Mouse (Mus musculus) mouse trophoblast stem cell (cell line): ENCODE measurements at regions not wholly inside any gene's neighbourhood (a gene's known extent, or its start where the extent isn't known, plus 50 kb on each side); places are given as distances from the start of the nearest gene placed in this dataset.

Experiments
- in situ Hi-C, 2 experiments: fragments of 300-500 bp; cut with MseI, MboI; formaldehyde crosslinking; loops; 2 replicates in 1 of 2; 3 replicates in 1 of 2; pipeline ENCODE4 v1.15.1; 2025

- in situ Hi-C loops, result no loop called here
Observed at GRCm38 (mm10) chr3:102386091-102386490, 83.6 kb upstream of the Ngf start.

- in situ Hi-C loops, result no loop called here
Observed at GRCm38 (mm10) chr3:102384596-102384995, 85.1 kb upstream of the Ngf start.

GRCm38 (mm10) chr3:102383671-102384070 is 86.0 kb upstream of the Ngf start:
- in situ Hi-C loops, result no loop called here

- in situ Hi-C loops, result no loop called here
Observed at GRCm38 (mm10) chr3:102381683-102382082, 88.0 kb upstream of the Ngf start.

- in situ Hi-C loops, result no loop called here
Observed at GRCm38 (mm10) chr3:102374381-102375060, 95.2 kb upstream of the Ngf start.

- in situ Hi-C loops, result no loop called here
Observed at GRCm38 (mm10) chr3:102372205-102372899, 97.4 kb upstream of the Ngf start.

GRCm38 (mm10) chr3:102366188-102366587 is 103.5 kb upstream of the Ngf start:
- in situ Hi-C loops, result no loop called here

- in situ Hi-C loops, result no loop called here
Observed at GRCm38 (mm10) chr3:102364326-102364935, 105.3 kb upstream of the Ngf start.

- in situ Hi-C loops, result no loop called here
Observed at GRCm38 (mm10) chr3:102360732-102361280, 108.9 kb upstream of the Ngf start.

GRCm38 (mm10) chr3:102358801-102359200 is 110.9 kb upstream of the Ngf start:
- in situ Hi-C loops, result no loop called here

- in situ Hi-C loops, result no loop called here
Observed at GRCm38 (mm10) chr3:102357062-102357610, 112.6 kb upstream of the Ngf start.

- in situ Hi-C loops, result no loop called here
Observed at GRCm38 (mm10) chr3:102355352-102355751, 114.4 kb upstream of the Ngf start.

- in situ Hi-C loops, result no loop called here
Observed at GRCm38 (mm10) chr3:102354771-102355170, 114.9 kb upstream of the Ngf start.

GRCm38 (mm10) chr3:102353277-102353900 is 116.3 kb upstream of the Ngf start:
- in situ Hi-C loops, result no loop called here

- in situ Hi-C loops, result no loop called here
Observed at GRCm38 (mm10) chr3:102346077-102346476, 123.6 kb upstream of the Ngf start.

- in situ Hi-C loops, result no loop called here
Observed at GRCm38 (mm10) chr3:102345291-102345690, 124.4 kb upstream of the Ngf start.

GRCm38 (mm10) chr3:102340731-102341130 is 129.0 kb upstream of the Ngf start:
- in situ Hi-C loops, result no loop called here

GRCm38 (mm10) chr3:102337881-102338280 is 131.8 kb upstream of the Ngf start:
- in situ Hi-C loops, result no loop called here

- in situ Hi-C loops, result no loop called here
Observed at GRCm38 (mm10) chr3:102336184-102336583, 131.7 kb upstream of the Vangl1 start.

GRCm38 (mm10) chr3:102335146-102335545 is 130.7 kb upstream of the Vangl1 start:
- in situ Hi-C loops, result no loop called here

GRCm38 (mm10) chr3:102332221-102332620 is 127.7 kb upstream of the Vangl1 start:
- in situ Hi-C loops, result no loop called here

- in situ Hi-C loops, result loop anchor here in 1 of 2 experiments (25.0 kb wide), 1 partner anchor 368 kb away; no protein-coding TSS in a partner anchor
Observed at GRCm38 (mm10) chr3:102319331-102319730, 114.8 kb upstream of the Vangl1 start.
